In the genomic region with DNA sequence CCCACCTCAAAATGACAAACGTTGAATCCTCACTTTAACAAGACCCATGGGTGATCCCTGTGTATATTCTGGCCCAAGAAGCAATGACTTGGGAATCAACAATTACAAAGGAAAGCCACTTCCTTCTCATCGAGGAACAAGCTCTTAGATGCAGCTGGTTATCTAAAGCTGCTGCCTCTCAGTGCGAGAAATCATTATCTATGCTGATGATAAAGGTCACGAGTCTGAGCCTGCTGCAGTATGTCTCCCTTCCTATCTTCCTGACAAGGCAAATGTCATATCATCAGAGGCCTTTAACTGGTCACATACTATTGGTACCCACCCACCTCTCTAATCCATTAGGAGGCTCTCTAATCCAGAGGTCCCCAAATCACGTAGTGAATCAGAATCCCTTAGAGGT, we compare ENCODE assay signal across 27 mouse cellular contexts.
"Had no signal": no experiment of that assay in that cellular context is flagged by ENCODE, and none has a peak within 500 bp of the region (broad histone marks: within the 10 kb centered on the region; RNA-seq: fewer than 3 reads in every experiment).

No protein-coding gene starts in this region.

- H3K9ac ChIP-seq: limb, embryonic 12.5 days; limb, embryonic 13.5 days; limb, embryonic 15.5 days; liver, embryonic 12.5 days; liver, embryonic 13.5 days; liver, embryonic 14.5 days; liver, embryonic 15.5 days; liver, postnatal 0 days; lung, embryonic 14.5 days; lung, embryonic 15.5 days; midbrain, embryonic 12.5 days; midbrain, embryonic 13.5 days; midbrain, embryonic 15.5 days; neural tube, embryonic 12.5 days had no signal

- H3K4me3 ChIP-seq: limb, embryonic 10.5 days; limb, embryonic 12.5 days; limb, embryonic 13.5 days; limb, embryonic 15.5 days; liver, embryonic 12.5 days; liver, embryonic 13.5 days; liver, embryonic 15.5 days; lung, embryonic 15.5 days; megakaryocyte, embryonic 14.5 days; midbrain, embryonic 10.5 days; midbrain, embryonic 12.5 days; midbrain, embryonic 13.5 days; midbrain, embryonic 15.5 days; myocyte; neural tube, embryonic 12.5 days had no signal

- H3K27me3 ChIP-seq: limb, embryonic 12.5 days; limb, embryonic 13.5 days; limb, embryonic 15.5 days; liver, embryonic 12.5 days; liver, embryonic 13.5 days; liver, embryonic 15.5 days; lung, embryonic 15.5 days; megakaryocyte, embryonic 14.5 days; midbrain, embryonic 12.5 days; midbrain, embryonic 13.5 days; midbrain, embryonic 15.5 days; neural tube, embryonic 12.5 days had no signal

- H3K27ac ChIP-seq: limb, embryonic 10.5 days; limb, embryonic 12.5 days; limb, embryonic 13.5 days; limb, embryonic 15.5 days; liver, embryonic 12.5 days; liver, embryonic 13.5 days; liver, embryonic 14.5 days; liver, embryonic 15.5 days; lung, embryonic 15.5 days; macrophage; midbrain, embryonic 10.5 days; midbrain, embryonic 12.5 days; midbrain, embryonic 13.5 days; midbrain, embryonic 15.5 days; neural tube, embryonic 12.5 days had no signal

- H3K4me1 ChIP-seq: liver, embryonic 12.5 days; liver, embryonic 15.5 days; midbrain, embryonic 12.5 days; midbrain, embryonic 15.5 days; neural tube, embryonic 12.5 days had no signal

- H3K36me3 ChIP-seq: limb, embryonic 10.5 days; limb, embryonic 12.5 days; limb, embryonic 13.5 days; limb, embryonic 15.5 days; liver, embryonic 12.5 days; liver, embryonic 13.5 days; liver, embryonic 15.5 days; lung, embryonic 15.5 days; midbrain, embryonic 10.5 days; midbrain, embryonic 12.5 days; midbrain, embryonic 13.5 days; midbrain, embryonic 15.5 days; neural tube, embryonic 12.5 days had no signal

- DNase-seq: left cerebral cortex, postnatal 4 days; liver; liver, embryonic 13.5 days; liver, postnatal 0 days; lung, adult 18-20 months; lung, embryonic 14.5 days; lung, postnatal 10 days; lung, postnatal 14 days; lung, postnatal 36 days; lung, postnatal 4 days; midbrain, embryonic 14.5 days had no signal

- H3K9me3 ChIP-seq: limb, embryonic 10.5 days; limb, embryonic 12.5 days; limb, embryonic 13.5 days; limb, embryonic 15.5 days; liver, embryonic 12.5 days; liver, embryonic 13.5 days; liver, embryonic 15.5 days; lung, embryonic 15.5 days; megakaryocyte, embryonic 14.5 days; midbrain, embryonic 10.5 days; midbrain, embryonic 12.5 days; midbrain, embryonic 13.5 days; midbrain, embryonic 15.5 days; neural tube, embryonic 12.5 days had no signal
